Mouse (Mus musculus) MEL (cell line): ENCODE measurements at regions not wholly inside any gene's neighbourhood (a gene's known extent, or its start where the extent isn't known, plus 50 kb on each side); places are given as distances from the start of the nearest gene placed in this dataset.
"Not testable (repeated sequence)": the region's sequence is repeated elsewhere in the genome, so short reads cannot be mapped to it uniquely, and the experiment has no call there.

ENCODE experiments used
- DNase-seq: peaks from one replicate; pipeline ENCODE4 v3.0.0; 2011; ENCODE audit warnings: low read depth, low spot score
- H3K27ac ChIP-seq: 2 replicates; pipeline ENCODE4 v1.5.1; 2012; ENCODE audit warnings: low read depth, mild to moderate bottlenecking, control low read depth, low read length, moderate library complexity; ENCODE audit not compliant: control insufficient read depth
- H3K27me3 ChIP-seq, 2 experiments: fragments of 150-350 bp in 1 of 2; sonication (generic) in 1 of 2; 2 replicates each; pipeline ENCODE4 v1.6.1; 2012; ENCODE audit warnings: low read length in 2 of 2, mild to moderate bottlenecking in 2 of 2, improper control_type of control experiment in 1 of 2, moderate library complexity in 1 of 2; ENCODE audit not compliant: insufficient read depth in 2 of 2, control insufficient read depth in 1 of 2
- H3K36me3 ChIP-seq, 2 experiments: 2 replicates each; pipeline ENCODE4 v1.6.1; 2012 to 2014; ENCODE audit warnings: low read length in 2 of 2, improper control_type of control experiment in 1 of 2, inconsistent platforms in 1 of 2, mild to moderate bottlenecking in 1 of 2; ENCODE audit not compliant: insufficient read depth in 2 of 2, control insufficient read depth in 1 of 2
- H3K4me1 ChIP-seq, 2 experiments: fragments of 150-350 bp in 1 of 2; sonication (generic) in 1 of 2; 2 replicates each; pipeline ENCODE4 v1.6.1; 2012; ENCODE audit warnings: low read length in 2 of 2, improper control_type of control experiment in 1 of 2, mild to moderate bottlenecking in 1 of 2; ENCODE audit not compliant: insufficient read depth in 2 of 2, control insufficient read depth in 1 of 2
- H3K4me3 ChIP-seq, 2 experiments: fragments of 150-350 bp in 1 of 2; sonication (generic) in 1 of 2; 2 replicates each; pipeline ENCODE4 v1.5.1; 2012; ENCODE audit warnings: low read depth in 2 of 2, low read length in 2 of 2, mild to moderate bottlenecking in 2 of 2, moderate library complexity in 2 of 2, control low read depth in 1 of 2, improper control_type of control experiment in 1 of 2; ENCODE audit not compliant: control insufficient read depth in 1 of 2, insufficient read depth in 1 of 2
- H3K79me2 ChIP-seq: 2 replicates; pipeline ENCODE4 v1.6.1; 2012; ENCODE audit warnings: mild to moderate bottlenecking, low read length, moderate library complexity; ENCODE audit not compliant: control insufficient read depth, poor library complexity, insufficient read depth
- H3K9ac ChIP-seq: 2 replicates; pipeline ENCODE4 v1.6.1; 2012; ENCODE audit warnings: low read depth, mild to moderate bottlenecking, control low read depth, low read length, moderate library complexity; ENCODE audit not compliant: control insufficient read depth, poor library complexity, severe bottlenecking
- H3K9me3 ChIP-seq: fragments of 150-350 bp; sonication (generic); replicated peaks from 2 replicates; pipeline ENCODE4 v1.6.1; 2012; ENCODE audit warnings: mild to moderate bottlenecking, low read length, improper control_type of control experiment, moderate library complexity; ENCODE audit not compliant: insufficient read depth
- BHLHE40 ChIP-seq: IDR thresholded peaks from 2 replicates; pipeline ENCODE4 v1.6.1; 2012; ENCODE audit warnings: low read depth, mild to moderate bottlenecking, inconsistent platforms, low read length, improper control_type of control experiment, borderline replicate concordance
- CHD1 ChIP-seq: IDR thresholded peaks from 2 replicates; pipeline ENCODE4 v1.6.1; 2012; ENCODE audit warnings: low read depth, mild to moderate bottlenecking, inconsistent platforms, low read length, improper control_type of control experiment
- CHD2 ChIP-seq: IDR thresholded peaks from 2 replicates; pipeline ENCODE4 v1.6.1; 2011; ENCODE audit warnings: low read length, improper control_type of control experiment
- ELF1 ChIP-seq: IDR thresholded peaks from 2 replicates; pipeline ENCODE4 v1.6.1; 2014; ENCODE audit warnings: low read depth, mild to moderate bottlenecking, inconsistent platforms, low read length, improper control_type of control experiment, moderate library complexity
- EP300 ChIP-seq, 2 experiments: IDR thresholded peaks; 2 replicates each; pipeline ENCODE4 v1.6.1; 2011; ENCODE audit warnings: improper control_type of control experiment in 2 of 2, low read length in 2 of 2, low read depth in 1 of 2, mild to moderate bottlenecking in 1 of 2
- ETS1 ChIP-seq: IDR thresholded peaks from 2 replicates; pipeline ENCODE4 v1.6.1; 2012; ENCODE audit warnings: low read depth, mild to moderate bottlenecking, inconsistent platforms, low read length, improper control_type of control experiment, moderate library complexity
- GATA1 ChIP-seq: IDR thresholded peaks from 2 replicates; pipeline ENCODE4 v1.6.1; 2011; ENCODE audit warnings: low read depth, low read length, improper control_type of control experiment
- HCFC1 ChIP-seq: IDR thresholded peaks from 2 replicates; pipeline ENCODE4 v1.6.1; 2012; ENCODE audit warnings: low read depth, mild to moderate bottlenecking, inconsistent platforms, low read length, improper control_type of control experiment, moderate library complexity
- JUND ChIP-seq: IDR thresholded peaks from 2 replicates; pipeline ENCODE4 v1.6.1; 2011; ENCODE audit warnings: low read depth, mild to moderate bottlenecking, improper control_type of control experiment, low read length
- MAFK ChIP-seq: IDR thresholded peaks from 2 replicates; pipeline ENCODE4 v1.6.1; 2011; ENCODE audit warnings: low read depth, mild to moderate bottlenecking, low read length, improper control_type of control experiment, borderline replicate concordance
- MAZ ChIP-seq: IDR thresholded peaks from 2 replicates; pipeline ENCODE4 v1.6.1; 2012; ENCODE audit warnings: low read depth, mild to moderate bottlenecking, inconsistent platforms, low read length, improper control_type of control experiment
- MXI1 ChIP-seq: IDR thresholded peaks from 2 replicates; pipeline ENCODE4 v1.6.1; 2011; ENCODE audit warnings: mild to moderate bottlenecking, low read depth, low read length, improper control_type of control experiment
- MYC ChIP-seq: IDR thresholded peaks from 2 replicates; pipeline ENCODE4 v1.6.1; 2011; ENCODE audit warnings: low read depth, mild to moderate bottlenecking, low read length, improper control_type of control experiment, moderate library complexity
- POLR2A ChIP-seq, 2 experiments: IDR thresholded peaks; 2 replicates each; pipeline ENCODE4 v1.6.1; 2011 to 2012; ENCODE audit warnings: low read length in 2 of 2, mild to moderate bottlenecking in 2 of 2, control low read depth in 1 of 2, improper control_type of control experiment in 1 of 2, low read depth in 1 of 2, moderate library complexity in 1 of 2; ENCODE audit not compliant: control insufficient read depth in 1 of 2, insufficient read depth in 1 of 2, poor library complexity in 1 of 2
- RCOR1 ChIP-seq: IDR thresholded peaks from 2 replicates; pipeline ENCODE4 v1.6.1; 2012; ENCODE audit warnings: low read depth, mild to moderate bottlenecking, inconsistent platforms, low read length, improper control_type of control experiment
- TBP ChIP-seq: IDR thresholded peaks from 2 replicates; pipeline ENCODE4 v1.8.0; 2011; ENCODE audit warnings: low read depth, low read length, improper control_type of control experiment
- TCF12 ChIP-seq: IDR thresholded peaks from 2 replicates; pipeline ENCODE4 v1.6.1; 2014; ENCODE audit warnings: low read depth, mild to moderate bottlenecking, inconsistent platforms, low read length, improper control_type of control experiment, moderate library complexity
- USF1 ChIP-seq: IDR thresholded peaks from 2 replicates; pipeline ENCODE4 v1.6.1; 2014; ENCODE audit warnings: low read depth, mild to moderate bottlenecking, inconsistent platforms, low read length, improper control_type of control experiment, moderate library complexity
- ZC3H11A ChIP-seq: IDR thresholded peaks from 2 replicates; pipeline ENCODE4 v1.6.1; 2012; ENCODE audit warnings: low read depth, mild to moderate bottlenecking, inconsistent platforms, low read length, improper control_type of control experiment
- ZKSCAN1 ChIP-seq: IDR thresholded peaks from 2 replicates; pipeline ENCODE4 v1.6.1; 2012; ENCODE audit warnings: low read depth, mild to moderate bottlenecking, inconsistent platforms, low read length, improper control_type of control experiment, moderate library complexity
- ZMIZ1 ChIP-seq: IDR thresholded peaks from 2 replicates; pipeline ENCODE4 v1.6.1; 2012; ENCODE audit warnings: low read depth, mild to moderate bottlenecking, inconsistent platforms, low read length, improper control_type of control experiment, moderate library complexity

DNA sequence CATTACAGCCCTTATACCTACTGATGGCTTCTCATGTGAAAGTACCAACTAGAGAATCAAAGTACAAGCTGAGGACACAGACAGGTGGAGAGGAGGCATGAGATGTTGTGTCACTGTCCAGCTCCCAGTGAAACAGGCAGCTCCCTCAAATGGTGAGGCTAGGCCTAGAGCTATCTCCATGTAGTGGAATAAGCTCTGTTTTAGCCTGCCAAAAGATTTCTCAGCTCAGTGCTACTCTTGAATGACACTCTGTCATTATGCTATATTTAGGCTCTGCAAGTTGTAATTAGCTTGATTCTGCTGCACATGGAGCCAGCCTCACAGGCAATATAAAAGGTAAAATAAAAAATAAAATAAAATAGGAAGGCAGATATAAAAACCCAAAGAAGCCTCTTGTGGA is 298.5 kb downstream of the Bmp2 start:
- no peaks in the 10 kb centered on the region for H3K4me1 ChIP-seq
- no peaks in the 10 kb centered on the region for H3K9me3 ChIP-seq
- H3K79me2 ChIP-seq: no peaks in the 10 kb centered on the region
- DNase-seq: no peak
- TF ChIP-seq CHD1 (no peak), TBP (no peak), ZKSCAN1 (no peak), HCFC1 (no peak), POLR2A (IDR thresholded peaks at IDR 0.05; ENCODE audit: control insufficient read depth in 1 of 2, insufficient read depth in 1 of 2, low read depth in 1 of 2, low read length in 2 of 2, poor library complexity in 1 of 2) (no peak), MAFK (no peak), ZC3H11A (no peak), ZMIZ1 (no peak), MXI1 (no peak), BHLHE40 (no peak)
- no peaks in the 10 kb centered on the region for H3K36me3 ChIP-seq
- no peaks in the 10 kb centered on the region for H3K27me3 ChIP-seq
- no peak overlapping the region for H3K9ac ChIP-seq
- H3K4me3 ChIP-seq: no peak overlapping the region
- no peak overlapping the region for H3K27ac ChIP-seq

DNA sequence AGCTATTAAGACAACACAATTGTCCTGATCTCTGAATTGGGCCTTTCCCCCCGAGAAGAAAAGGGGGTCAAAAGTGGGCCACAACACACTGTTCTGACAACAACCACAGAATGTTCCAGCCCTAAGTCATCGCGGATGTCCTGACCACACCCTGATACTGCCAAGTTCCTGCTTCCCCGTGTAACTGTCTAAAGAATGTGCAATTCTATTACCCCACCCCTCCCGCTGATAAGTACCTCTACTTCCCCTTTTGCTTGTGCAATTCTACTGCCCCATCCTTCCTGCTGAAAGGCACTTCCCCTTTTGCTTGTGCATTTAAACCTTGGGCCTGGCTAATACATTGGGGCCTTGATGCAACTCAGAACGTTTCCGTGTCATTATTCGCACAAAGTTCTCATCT is 323.0 kb downstream of the Bmp2 start:
- DNase-seq: peak; percentile 72
- not testable (repeated sequence) for H3K27me3 ChIP-seq, H3K4me1 ChIP-seq, H3K9me3 ChIP-seq, H3K79me2 ChIP-seq
- H3K27ac ChIP-seq: peak overlapping the region; percentile 73
- 0 out of 2 replicates have a peak, but pooled peaks have one; percentile 25 for TF ChIP-seq GATA1
- peak; percentile 51; the same call in 1 of the 2 replicates for TF ChIP-seq MAZ
- peak; percentile 60 to 63 for TF ChIP-seq EP300 (IDR thresholded peaks at IDR 0.05; ENCODE audit: low read depth in 1 of 2, low read length in 2 of 2)
- TF ChIP-seq TCF12: peak; percentile 26; the same call in 1 of the 2 replicates
- 0 out of 2 replicates have a peak, but pooled peaks have one; percentile 15 for TF ChIP-seq ETS1
- TF ChIP-seq, all 39 proteins: peak for 5; not testable (repeated sequence) for 34
- H3K36me3 ChIP-seq, H3K4me3 ChIP-seq, H3K9ac ChIP-seq: not testable (repeated sequence)

DNA sequence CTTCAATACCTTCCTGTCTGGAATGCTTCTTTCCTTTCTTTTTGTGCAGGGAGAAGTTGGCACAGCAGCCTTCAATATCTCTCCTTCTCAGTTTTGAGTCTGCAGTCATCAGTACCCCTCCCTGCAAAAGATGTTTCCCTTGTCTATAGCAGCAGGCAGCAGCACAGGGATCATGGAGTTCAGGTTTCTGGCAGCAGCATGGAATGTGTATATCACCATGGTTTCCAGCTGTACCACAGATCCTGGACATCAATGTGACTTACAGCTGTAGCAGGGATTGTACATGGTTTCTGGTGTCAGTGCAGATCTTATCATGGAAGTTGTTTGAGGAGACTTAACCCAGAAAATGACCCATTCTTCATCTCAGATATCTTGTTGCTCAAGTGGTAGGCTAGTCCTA is 331.7 kb downstream of the Bmp2 start:
- Histone ChIP-seq H3K4me3 (no peak overlapping the region), H3K9me3 (no peaks in the 10 kb centered on the region), H3K27ac (no peak overlapping the region), H3K36me3 (no peaks in the 10 kb centered on the region), H3K9ac (no peak overlapping the region), H3K4me1 (no peaks in the 10 kb centered on the region), H3K27me3 (no peaks in the 10 kb centered on the region), H3K79me2 (no peaks in the 10 kb centered on the region)
- TF ChIP-seq JUND: no peak
- no peak for TF ChIP-seq ETS1
- no peak for TF ChIP-seq USF1
- TF ChIP-seq BHLHE40: no peak
- TF ChIP-seq MYC: no peak
- no peak for TF ChIP-seq GATA1
- no peak for TF ChIP-seq ELF1
- no peak for TF ChIP-seq RCOR1
- no peak for TF ChIP-seq CHD2
- DNase-seq: no peak
